Mouse (Mus musculus) liver, postnatal 0 days (tissue): ENCODE results near the gene Dis3l2. TPM values are rescaled to one million over a fixed set of nuclear protein-coding genes. Genes with fewer than 3 reads are reported as not detected.

Experiments used
- ATAC-seq: fragments of 200-750 bp; cut with Nextera tagmentation; 2 replicates; pipeline ENCODE4 v1.8.0; 2017; ENCODE audit warnings: mild to moderate bottlenecking, moderate library complexity
- DNase-seq: peaks from one replicate; pipeline ENCODE4 v3.0.0-alpha.2; 2016
- H3K27ac ChIP-seq: fragments of 300-500 bp; sonication (generic); 2 replicates; pipeline ENCODE4 v1.5.1; 2014; ENCODE audit warnings: antibody characterized with exemption, moderate library complexity, mild to moderate bottlenecking, low read depth
- H3K27me3 ChIP-seq: fragments of 300-500 bp; sonication (generic); 2 replicates; pipeline ENCODE4 v1.6.1; 2014; ENCODE audit warnings: low read length, control low read depth, mixed read lengths; ENCODE audit not compliant: insufficient read depth
- H3K36me3 ChIP-seq: fragments of 300-500 bp; sonication (generic); replicated peaks from 2 replicates; pipeline ENCODE4 v1.6.1; 2014; ENCODE audit warnings: mild to moderate bottlenecking, control low read depth, low read length, moderate library complexity, mixed read lengths; ENCODE audit not compliant: insufficient read depth
- H3K4me1 ChIP-seq: fragments of 300-500 bp; sonication (generic); 2 replicates; pipeline ENCODE4 v1.6.1; 2014; ENCODE audit warnings: antibody characterized with exemption, mild to moderate bottlenecking, control low read depth; ENCODE audit not compliant: insufficient read depth
- H3K4me2 ChIP-seq: fragments of 300-500 bp; sonication (generic); 2 replicates; pipeline ENCODE4 v1.6.1; 2014; ENCODE audit warnings: low read depth, mild to moderate bottlenecking, low read length, moderate library complexity, mixed read lengths
- H3K4me3 ChIP-seq: fragments of 300-500 bp; sonication (generic); 2 replicates; pipeline ENCODE4 v1.5.1; 2014; ENCODE audit warnings: low read depth, low read length
- H3K9ac ChIP-seq: fragments of 300-500 bp; sonication (generic); replicated peaks from 2 replicates; pipeline ENCODE4 v1.6.1; 2014; ENCODE audit warnings: mild to moderate bottlenecking, moderate library complexity
- H3K9me3 ChIP-seq: fragments of 300-500 bp; sonication (generic); 2 replicates; pipeline ENCODE4 v1.6.1; 2016; ENCODE audit warnings: mild to moderate bottlenecking, control low read depth, low read length, mixed read lengths
- CTCF ChIP-seq: sonication (generic); IDR thresholded peaks from 2 replicates; pipeline ENCODE4 v1.5.1; 2016; ENCODE audit warnings: antibody characterized with exemption, low read depth
- EP300 ChIP-seq: IDR thresholded peaks from 2 replicates; pipeline ENCODE4 v1.6.1; 2016; ENCODE audit warnings: antibody characterized with exemption, low read depth, mild to moderate bottlenecking
- WGBS: fragments of 180-500 bp; shearing (Covaris S2); extraction: QIAGEN DNeasy Blood & Tissue Kit; methylation state at CpG from one replicate; pipeline ENCODE4 v1.1.7; 2014; ENCODE audit not compliant: insufficient replicate concordance; 5-methylcytosine and 5-hydroxymethylcytosine counted together
- polyA plus RNA-seq: library from polyadenylated mRNA; unstranded; fragments of >200 nt; fragmentation: Nextera tagmentation; extraction: Ambion mirVana; gene quantifications from 2 replicates; pipeline ENCODE4 v1.2.1, GENCODE M21; 2015

Dis3l2 gene
- polyA plus RNA-seq, 1 experiment from 2014 or later: 7.9 TPM

- ATAC-seq (peak; percentile 77), DNase-seq (no peak)
- H3K4me1 ChIP-seq: peaks cover 18% of the 10 kb centered on the region
- no peaks in the 10 kb centered on the region for H3K9me3 ChIP-seq
- H3K9ac ChIP-seq: no peak overlapping the region
- H3K4me3 ChIP-seq: no peak overlapping the region
- H3K27ac ChIP-seq: peak overlapping the region; percentile 48; the same call in 1 of the 2 replicates
- TF ChIP-seq EP300: 0 out of 2 replicates have a peak, but pooled peaks have one; percentile 12
- TF ChIP-seq CTCF: no peak
- H3K27me3 ChIP-seq: no peaks in the 10 kb centered on the region
- H3K36me3 ChIP-seq: no peaks in the 10 kb centered on the region
- H3K4me2 ChIP-seq: no peak overlapping the region
- WGBS: 75% methylated on average over 4 of the region's 4 CpGs
Measured at GRCm38 (mm10) chr1:86713054-86713453, 9.4 kb downstream of the Dis3l2 start.

- Histone ChIP-seq H3K9me3 (no peaks in the 10 kb centered on the region), H3K36me3 (no peaks in the 10 kb centered on the region), H3K4me2 (no peak overlapping the region), H3K4me1 (peaks cover 29% of the 10 kb centered on the region), H3K9ac (no peak overlapping the region), H3K4me3 (no peak overlapping the region), H3K27me3 (no peaks in the 10 kb centered on the region), H3K27ac (peak overlapping the region; percentile 30; the same call in 1 of the 2 replicates)
- DNase-seq: no peak
- ATAC-seq: no peak
- 54% methylated on average over 1 of the region's 1 CpGs for WGBS
- TF ChIP-seq CTCF (no peak), EP300 (no peak)
Measured at GRCm38 (mm10) chr1:86718190-86718589, 14.6 kb downstream of the Dis3l2 start.

- Histone ChIP-seq H3K36me3 (no peaks in the 10 kb centered on the region), H3K27ac (no peak overlapping the region), H3K4me2 (no peak overlapping the region), H3K4me3 (no peak overlapping the region), H3K9ac (no peak overlapping the region), H3K9me3 (no peaks in the 10 kb centered on the region), H3K27me3 (no peaks in the 10 kb centered on the region), H3K4me1 (peaks cover 29% of the 10 kb centered on the region)
- ATAC-seq: no peak
- TF ChIP-seq CTCF (no peak), EP300 (no peak)
- 55% methylated on average over 4 of the region's 4 CpGs for WGBS
- no peak for DNase-seq
Measured at GRCm38 (mm10) chr1:86719391-86719790, 15.8 kb downstream of the Dis3l2 start.

- ATAC-seq (no peak), DNase-seq (no peak)
- no peaks in the 10 kb centered on the region for H3K4me1 ChIP-seq
- TF ChIP-seq CTCF: no peak
- TF ChIP-seq EP300: no peak
- WGBS: 72% methylated on average over 2 of the region's 2 CpGs
- H3K4me3 ChIP-seq: no peak overlapping the region
- no peaks in the 10 kb centered on the region for H3K9me3 ChIP-seq
- H3K4me2 ChIP-seq: no peak overlapping the region
- no peak overlapping the region for H3K27ac ChIP-seq
- H3K36me3 ChIP-seq: no peaks in the 10 kb centered on the region
- H3K27me3 ChIP-seq: no peaks in the 10 kb centered on the region
- H3K9ac ChIP-seq: no peak overlapping the region
Measured at GRCm38 (mm10) chr1:86733160-86733821, 29.7 kb downstream of the Dis3l2 start.

- TF ChIP-seq EP300: no peak
- no peak for TF ChIP-seq CTCF
- Histone ChIP-seq H3K27ac (no peak overlapping the region), H3K4me3 (no peak overlapping the region), H3K4me1 (no peaks in the 10 kb centered on the region), H3K27me3 (no peaks in the 10 kb centered on the region), H3K9me3 (no peaks in the 10 kb centered on the region), H3K4me2 (no peak overlapping the region), H3K9ac (no peak overlapping the region), H3K36me3 (no peaks in the 10 kb centered on the region)
- 72% methylated on average over 1 of the region's 1 CpGs for WGBS
- no peak for DNase-seq
- ATAC-seq: no peak
Measured at GRCm38 (mm10) chr1:86736414-86736813, 32.8 kb downstream of the Dis3l2 start.

- Histone ChIP-seq H3K9ac (no peak overlapping the region), H3K9me3 (no peaks in the 10 kb centered on the region), H3K36me3 (no peaks in the 10 kb centered on the region), H3K4me2 (no peak overlapping the region), H3K4me3 (no peak overlapping the region), H3K4me1 (no peaks in the 10 kb centered on the region; the same call in 1 of the 2 replicates), H3K27me3 (no peaks in the 10 kb centered on the region), H3K27ac (no peak overlapping the region)
- no peak for ATAC-seq
- no peak for TF ChIP-seq EP300
- no peak for TF ChIP-seq CTCF
- 73% methylated on average over 3 of the region's 3 CpGs for WGBS
- no peak for DNase-seq
Measured at GRCm38 (mm10) chr1:86742896-86743295, 39.3 kb downstream of the Dis3l2 start.
